Mouse (Mus musculus) limb, embryonic 12.5 days (tissue): ENCODE data around the gene Cct3. TPM values are rescaled to one million over a fixed set of nuclear protein-coding genes. Genes with fewer than 3 reads are reported as not detected.
"Not testable (repeated sequence)": the region's sequence is repeated elsewhere in the genome, so short reads cannot be mapped to it uniquely, and the experiment has no call there.

Source experiments
- ATAC-seq: fragments of 200-750 bp; cut with Nextera tagmentation; 2 replicates; pipeline ENCODE4 v1.8.0; 2017; ENCODE audit warnings: low read depth, moderate TSS enrichment; ENCODE audit not compliant: insufficient number of reproducible peaks, insufficient read depth, low FRiP score, low TSS enrichment
- H3K27ac ChIP-seq: fragments of 300-500 bp; sonication (generic); 2 replicates; pipeline ENCODE4 v1.5.1; 2016; ENCODE audit warnings: mild to moderate bottlenecking, moderate library complexity
- H3K27me3 ChIP-seq: fragments of 300-500 bp; sonication (generic); 2 replicates; pipeline ENCODE4 v1.6.1; 2016; ENCODE audit warnings: mild to moderate bottlenecking, moderate library complexity
- H3K36me3 ChIP-seq: fragments of 300-500 bp; sonication (generic); 2 replicates; pipeline ENCODE4 v1.6.1; 2016; ENCODE audit warnings: mild to moderate bottlenecking, moderate library complexity
- H3K4me1 ChIP-seq: fragments of 300-500 bp; sonication (generic); replicated peaks from 2 replicates; pipeline ENCODE4 v1.6.1; 2016
- H3K4me2 ChIP-seq: fragments of 300-500 bp; sonication (generic); 2 replicates; pipeline ENCODE4 v1.6.1; 2016; ENCODE audit warnings: mild to moderate bottlenecking, moderate library complexity
- H3K4me3 ChIP-seq: fragments of 300-500 bp; sonication (generic); replicated peaks from 2 replicates; pipeline ENCODE4 v1.5.1; 2016; ENCODE audit warnings: mild to moderate bottlenecking
- H3K9ac ChIP-seq: fragments of 300-500 bp; sonication (generic); replicated peaks from 2 replicates; pipeline ENCODE4 v1.6.1; 2016; ENCODE audit warnings: mild to moderate bottlenecking, moderate library complexity
- H3K9me3 ChIP-seq: fragments of 300-500 bp; sonication (generic); 2 replicates; pipeline ENCODE4 v1.6.1; 2016; ENCODE audit warnings: mild to moderate bottlenecking, moderate library complexity
- WGBS: fragments of 180-500 bp; shearing (Covaris S2); methylation state at CpG from one replicate; pipeline ENCODE4 v1.1.7; 2016; 5-methylcytosine and 5-hydroxymethylcytosine counted together
- polyA plus RNA-seq: library from polyadenylated mRNA; unstranded; fragments of >200 nt; fragmentation: Nextera tagmentation; extraction: Ambion mirVana; gene quantifications from 2 replicates; pipeline ENCODE4 v1.2.1, GENCODE M21; 2016

Cct3 gene
- polyA plus RNA-seq, 1 experiment from 2014 or later: 647 TPM

DNA sequence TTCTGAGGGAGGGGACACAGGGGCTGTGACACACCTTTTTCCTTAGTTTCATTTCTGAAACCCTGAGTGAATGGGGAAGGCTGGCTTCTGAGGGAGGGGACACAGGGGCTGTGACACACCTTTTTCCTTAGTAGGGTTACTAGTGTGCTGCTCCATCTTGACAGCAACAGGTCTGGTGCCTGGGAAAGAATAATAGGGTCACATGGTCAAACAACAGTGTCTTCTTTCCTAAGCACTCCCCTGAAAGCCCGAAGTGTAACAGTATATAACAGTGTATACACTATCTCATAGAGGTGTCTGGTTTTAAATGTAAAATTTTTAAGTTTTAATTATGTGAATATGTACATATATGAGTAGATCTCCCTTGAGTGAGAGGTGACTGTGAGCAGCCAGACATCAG is 1.6 kb upstream of the Cct3 start:
- H3K27ac ChIP-seq, H3K9ac ChIP-seq, H3K9me3 ChIP-seq, H3K27me3 ChIP-seq, ATAC-seq: not testable (repeated sequence)
- H3K4me2 ChIP-seq: peak overlapping the region; percentile 89
- peaks cover 15% of the 10 kb centered on the region for H3K36me3 ChIP-seq
- peaks cover 16% of the 10 kb centered on the region for H3K4me1 ChIP-seq
- 76% methylated on average over 1 of the region's 1 CpGs for WGBS
- H3K4me3 ChIP-seq: peak overlapping the region; percentile 73; the same call in 1 of the 2 replicates

DNA sequence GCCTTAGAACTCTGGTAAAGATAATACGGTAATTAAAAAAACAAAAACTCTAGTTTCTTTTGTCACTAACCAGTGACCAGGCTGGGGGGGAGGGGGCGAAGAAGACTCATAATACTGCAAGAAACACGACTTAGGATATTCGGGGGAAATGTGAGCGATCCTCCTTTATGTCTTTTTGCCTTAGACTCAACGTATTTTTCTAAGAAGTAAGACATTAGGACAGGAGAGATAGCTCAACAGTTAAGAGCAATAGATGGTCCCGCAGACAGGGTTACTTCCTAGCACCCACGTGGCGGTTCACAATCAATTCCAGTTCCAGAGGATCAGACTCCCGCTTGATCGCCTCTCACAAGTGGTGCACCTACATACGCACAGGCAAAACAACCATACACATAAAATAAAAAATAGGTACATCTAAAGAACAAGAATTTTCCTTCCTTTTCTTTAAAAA is 781 bp upstream of the Cct3 start:
- H3K4me2 ChIP-seq: peak overlapping the region; percentile 89
- H3K4me1 ChIP-seq: peaks cover 16% of the 10 kb centered on the region
- peak overlapping the region; percentile 90 for H3K27ac ChIP-seq
- ATAC-seq: peak; percentile 8
- H3K36me3 ChIP-seq: peaks cover 23% of the 10 kb centered on the region
- H3K9me3 ChIP-seq: no peaks in the 10 kb centered on the region
- 3% methylated on average over 12 of the region's 12 CpGs for WGBS
- H3K27me3 ChIP-seq: no peaks in the 10 kb centered on the region
- H3K9ac ChIP-seq: peak overlapping the region; percentile 64
- H3K4me3 ChIP-seq: peak overlapping the region; percentile 73

DNA sequence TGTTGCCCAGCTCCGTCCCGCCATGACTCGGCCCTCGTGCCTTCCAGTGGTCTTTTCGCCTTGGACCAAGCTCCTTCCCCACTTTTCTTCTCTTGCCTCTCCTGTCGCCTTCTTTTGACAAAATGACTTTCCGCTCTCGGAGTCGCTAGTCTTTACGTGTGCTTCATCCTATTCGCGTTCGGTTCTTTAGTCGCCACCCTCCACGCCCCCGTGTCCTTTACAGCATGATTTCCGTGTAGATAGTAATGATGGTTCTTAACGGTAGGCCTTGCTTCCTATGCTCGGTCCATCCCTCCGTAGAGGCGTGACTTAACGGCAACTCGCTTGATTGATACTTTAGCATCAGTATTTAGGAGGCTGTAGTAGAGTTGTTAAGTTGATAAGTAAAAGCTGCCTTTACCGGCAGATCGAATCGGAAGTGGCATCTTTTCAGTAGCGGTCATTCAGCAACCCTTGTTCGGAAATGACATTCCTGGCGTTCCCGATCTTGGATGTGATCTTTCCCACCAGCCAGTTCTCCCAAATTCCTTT is 470 bp downstream of the Cct3 start:
- Histone ChIP-seq H3K9ac (peak overlapping the region; percentile 76), H3K27ac (peak overlapping the region; percentile 90), H3K4me2 (peak overlapping the region; percentile 89), H3K4me3 (peak overlapping the region; percentile 73), H3K27me3 (no peaks in the 10 kb centered on the region), H3K4me1 (peaks cover 16% of the 10 kb centered on the region), H3K9me3 (no peaks in the 10 kb centered on the region), H3K36me3 (peaks cover 36% of the 10 kb centered on the region)
- no peak for ATAC-seq
- WGBS: under 1% methylated on average over 30 of the region's 30 CpGs

DNA sequence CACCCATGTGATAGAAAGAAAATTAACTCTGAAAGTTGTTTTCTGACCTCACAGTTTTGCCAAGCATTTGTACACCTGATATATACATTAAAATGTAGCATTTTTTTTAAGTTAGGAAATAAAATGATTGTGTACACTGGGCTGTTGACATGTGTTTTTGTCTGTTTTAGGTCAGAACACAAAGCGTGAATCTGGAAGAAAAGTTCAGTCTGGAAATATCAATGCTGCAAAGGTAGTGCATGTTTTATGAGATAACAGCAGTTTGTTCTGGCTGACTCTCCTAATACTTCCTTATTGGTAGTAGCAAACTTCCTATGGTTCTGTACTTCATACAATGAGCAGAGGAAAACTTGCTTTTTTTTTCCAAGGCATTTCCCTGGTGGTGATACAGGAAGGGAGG is 2.3 kb downstream of the Cct3 start:
- 94% methylated on average over 1 of the region's 1 CpGs for WGBS
- Histone ChIP-seq H3K4me1 (peaks cover 16% of the 10 kb centered on the region), H3K4me2 (no peak overlapping the region), H3K9me3 (no peaks in the 10 kb centered on the region), H3K4me3 (no peak overlapping the region), H3K36me3 (peaks cover 52% of the 10 kb centered on the region), H3K27ac (no peak overlapping the region), H3K9ac (no peak overlapping the region), H3K27me3 (no peaks in the 10 kb centered on the region)
- ATAC-seq: no peak

DNA sequence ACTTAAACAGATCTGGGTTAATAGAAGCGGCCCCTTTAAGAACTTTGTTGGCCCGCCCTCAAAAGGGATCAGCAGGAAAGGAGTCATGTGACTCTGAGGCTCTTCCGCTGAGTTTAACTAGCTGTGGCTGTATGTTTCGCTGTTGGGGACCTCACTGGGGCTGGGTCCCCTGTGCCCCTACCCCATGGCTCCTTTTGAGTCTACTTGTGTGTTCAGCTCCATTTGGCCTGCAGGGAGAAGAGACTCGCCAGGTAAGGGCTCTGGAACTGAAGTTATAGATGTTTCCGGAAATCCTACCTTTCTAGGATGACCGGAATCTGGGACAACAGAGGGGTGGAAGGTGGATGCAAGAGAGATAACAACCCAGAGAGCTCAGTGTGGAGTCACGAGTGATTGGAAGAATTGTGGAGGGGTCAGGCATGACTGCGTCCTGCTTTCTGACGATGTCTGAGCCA is 28.1 kb downstream of the Cct3 start, which contains the start of gene Glmp:
Gene Glmp, plus strand, starts transcription at position 73 of the 455 bp plus-strand sequence.
- WGBS: under 1% methylated on average over 10 of the region's 10 CpGs
- peak within 1 kb of the TSS; percentile 82 for H3K4me2 ChIP-seq
- peak within 1 kb of the TSS; percentile 76 for H3K9ac ChIP-seq
- ATAC-seq: no peak
- H3K4me3 ChIP-seq: peak within 1 kb of the TSS; percentile 77
- H3K27me3 ChIP-seq: no peaks in the 10 kb centered on the region
- peaks cover 77% of the 10 kb centered on the region for H3K36me3 ChIP-seq
- H3K9me3 ChIP-seq: no peaks in the 10 kb centered on the region
- H3K27ac ChIP-seq: 0 out of 2 replicates have a peak within 1 kb of the TSS, but pooled peaks have one; percentile 45
- peaks cover 11% of the 10 kb centered on the region for H3K4me1 ChIP-seq

- 50% methylated on average over 5 of the region's 5 CpGs for WGBS
- peaks cover 46% of the 10 kb centered on the region for H3K36me3 ChIP-seq
- no peak overlapping the region for H3K27ac ChIP-seq
- no peak overlapping the region for H3K4me2 ChIP-seq
- H3K27me3 ChIP-seq: no peaks in the 10 kb centered on the region
- no peak overlapping the region for H3K4me3 ChIP-seq
- H3K9ac ChIP-seq: no peak overlapping the region
- peaks cover 11% of the 10 kb centered on the region for H3K4me1 ChIP-seq
- no peak for ATAC-seq
- no peaks in the 10 kb centered on the region for H3K9me3 ChIP-seq
These were observed 32.0 kb downstream of the Cct3 start for GRCm38 (mm10) chr3:88328956-88329355.

DNA sequence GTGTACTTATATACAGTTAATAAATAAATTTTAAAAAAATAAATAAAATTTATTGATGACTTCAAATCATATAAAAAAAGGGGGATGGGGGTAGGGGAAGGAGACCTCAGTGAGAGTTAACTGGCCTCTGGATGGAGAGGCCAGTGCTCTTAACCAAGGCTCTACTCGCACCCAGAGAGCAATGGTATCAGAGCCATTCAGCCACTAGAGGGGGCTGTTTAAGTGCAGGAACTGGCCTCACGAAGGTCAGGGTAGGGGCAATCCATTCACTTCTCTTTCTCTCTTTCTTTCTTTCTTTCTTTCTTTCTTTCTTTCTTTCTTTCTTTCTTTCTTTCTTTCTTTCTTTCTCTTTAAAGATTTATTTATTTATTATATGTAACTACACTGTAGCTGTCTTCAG is 34.4 kb downstream of the Cct3 start:
- H3K4me1 ChIP-seq: peaks cover 9% of the 10 kb centered on the region; the same call in 1 of the 2 replicates
- H3K9me3 ChIP-seq: no peaks in the 10 kb centered on the region
- no peak overlapping the region for H3K4me2 ChIP-seq
- no peak overlapping the region for H3K4me3 ChIP-seq
- peaks cover 43% of the 10 kb centered on the region for H3K36me3 ChIP-seq
- H3K9ac ChIP-seq: no peak overlapping the region
- no peak overlapping the region for H3K27ac ChIP-seq
- no peaks in the 10 kb centered on the region for H3K27me3 ChIP-seq
- ATAC-seq: no peak
- WGBS: 26% methylated on average over 2 of the region's 2 CpGs

- peak overlapping the region; percentile 75; the same call in 1 of the 2 replicates for H3K4me2 ChIP-seq
- WGBS: 48% methylated on average over 12 of the region's 12 CpGs
- H3K27me3 ChIP-seq: no peaks in the 10 kb centered on the region
- H3K9me3 ChIP-seq: no peaks in the 10 kb centered on the region
- peaks cover 18% of the 10 kb centered on the region for H3K4me1 ChIP-seq
- ATAC-seq: no peak
- no peak overlapping the region; the same call in 1 of the 2 replicates for H3K4me3 ChIP-seq
- peak overlapping the region; percentile 29; the same call in 1 of the 2 replicates for H3K27ac ChIP-seq
- H3K9ac ChIP-seq: peak overlapping the region; percentile 37; the same call in 1 of the 2 replicates
- peaks cover 19% of the 10 kb centered on the region for H3K36me3 ChIP-seq
These were observed 37.2 kb downstream of the Cct3 start for GRCm38 (mm10) chr3:88334029-88334658.

GRCm38 (mm10) chr3:88334902-88335435 is 38.1 kb downstream of the Cct3 start:
- H3K9ac ChIP-seq: peak overlapping the region; percentile 92
- H3K4me2 ChIP-seq: peak overlapping the region; percentile 75
- peak overlapping the region; percentile 0; the same call in 1 of the 2 replicates for H3K27ac ChIP-seq
- ATAC-seq: no peak
- H3K9me3 ChIP-seq: no peaks in the 10 kb centered on the region
- 44% methylated on average over 3 of the region's 3 CpGs for WGBS
- H3K36me3 ChIP-seq: peaks cover 11% of the 10 kb centered on the region; the same call in 1 of the 2 replicates
- no peaks in the 10 kb centered on the region for H3K27me3 ChIP-seq
- H3K4me1 ChIP-seq: peaks cover 18% of the 10 kb centered on the region
- H3K4me3 ChIP-seq: peak overlapping the region; percentile 83

DNA sequence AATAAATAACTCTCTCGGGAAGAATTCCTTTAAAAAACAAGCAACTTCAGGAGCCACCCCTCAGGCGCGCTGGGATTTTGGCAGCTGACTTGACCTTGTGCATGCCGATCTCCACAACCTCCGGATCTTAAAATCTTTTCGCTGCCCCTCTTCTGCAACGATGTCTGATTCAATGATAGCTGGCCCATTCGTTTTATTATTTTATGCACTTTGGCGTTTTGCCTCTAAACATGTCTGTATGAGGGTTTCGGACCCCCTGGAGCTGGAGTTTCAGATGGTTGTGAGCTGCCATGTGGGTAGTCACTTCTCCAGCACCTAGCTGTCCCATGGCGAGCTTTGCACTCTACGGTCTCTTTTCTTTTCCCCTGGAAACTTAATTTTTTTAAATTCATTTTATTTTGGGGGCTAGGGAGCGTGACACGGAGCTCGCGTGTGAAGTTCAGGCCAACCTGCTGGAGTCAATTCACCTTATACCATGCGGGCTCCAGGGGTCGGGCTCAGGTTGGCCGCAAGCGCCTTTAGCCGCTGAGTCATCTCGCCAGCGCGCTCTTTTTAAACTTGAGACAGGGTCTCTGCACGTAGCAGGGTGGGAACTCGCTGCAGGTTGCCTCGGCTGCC is 38.6 kb downstream of the Cct3 start:
- peaks cover 8% of the 10 kb centered on the region; the same call in 1 of the 2 replicates for H3K36me3 ChIP-seq
- H3K9ac ChIP-seq: peak overlapping the region; percentile 92
- H3K27ac ChIP-seq: peak overlapping the region; percentile 91
- 1% methylated on average over 27 of the region's 27 CpGs for WGBS
- peaks cover 18% of the 10 kb centered on the region for H3K4me1 ChIP-seq
- ATAC-seq: peak; percentile 39; the same call in 1 of the 2 replicates
- no peaks in the 10 kb centered on the region for H3K9me3 ChIP-seq
- H3K4me2 ChIP-seq: peak overlapping the region; percentile 75
- H3K4me3 ChIP-seq: peak overlapping the region; percentile 83
- H3K27me3 ChIP-seq: no peaks in the 10 kb centered on the region
